Mouse (Mus musculus) testis, adult 2 months (tissue): ENCODE measurements around the gene Uvrag. TPM values are rescaled to one million over a fixed set of nuclear protein-coding genes. Genes with fewer than 3 reads are reported as not detected.
A peak's percentile ranks its signal among the peaks of the same experiment; 100 is the strongest.

Experiments used
- H3K27ac ChIP-seq: fragments of 200-500 bp; 2 replicates; pipeline ENCODE4 v1.5.1; 2012; ENCODE audit warnings: low read depth, low read length; ENCODE audit not compliant: control insufficient read depth, insufficient read depth
- H3K27me3 ChIP-seq: fragments of 200-500 bp; 2 replicates; pipeline ENCODE4 v1.6.1; 2012; ENCODE audit warnings: mild to moderate bottlenecking, low read length, moderate library complexity; ENCODE audit not compliant: control insufficient read depth, insufficient read depth
- H3K36me3 ChIP-seq: fragments of 200-500 bp; 2 replicates; pipeline ENCODE4 v1.6.1; 2012; ENCODE audit warnings: mild to moderate bottlenecking, low read length; ENCODE audit not compliant: control insufficient read depth, insufficient read depth
- H3K4me1 ChIP-seq: fragments of 200-500 bp; 2 replicates; pipeline ENCODE4 v1.6.1; 2012; ENCODE audit warnings: low read length; ENCODE audit not compliant: control insufficient read depth, insufficient read depth
- H3K4me3 ChIP-seq: fragments of 200-500 bp; 2 replicates; pipeline ENCODE4 v1.5.1; 2012; ENCODE audit warnings: low read depth, mild to moderate bottlenecking, low read length, moderate library complexity, mixed read lengths; ENCODE audit not compliant: control insufficient read depth
- CTCF ChIP-seq: fragments of 200-500 bp; IDR thresholded peaks from 2 replicates; pipeline ENCODE4 v1.5.1; 2012; ENCODE audit warnings: low read depth, mild to moderate bottlenecking, inconsistent platforms, low read length, moderate library complexity; ENCODE audit not compliant: control insufficient read depth, insufficient read depth, insufficient replicate concordance
- POLR2A ChIP-seq: fragments of 200-500 bp; IDR thresholded peaks from 2 replicates; pipeline ENCODE4 v1.6.1; 2012; ENCODE audit warnings: low read depth, mild to moderate bottlenecking, inconsistent platforms, low read length, moderate library complexity; ENCODE audit not compliant: control insufficient read depth
- polyA plus RNA-seq: library from polyadenylated mRNA; depleted of rRNA; stranded (reverse); fragments of >200 nt; gene quantifications from 2 replicates; pipeline ENCODE4 v1.2.3, GENCODE M21; 2012

The Uvrag gene
- polyA plus RNA-seq, 1 experiment: 2.6 TPM

- peaks cover 12% of the 10 kb centered on the region for H3K4me1 ChIP-seq
- no peaks in the 10 kb centered on the region for H3K27me3 ChIP-seq
- no peak overlapping the region for H3K4me3 ChIP-seq
- H3K36me3 ChIP-seq: no peaks in the 10 kb centered on the region
- TF ChIP-seq CTCF: no peak
- TF ChIP-seq POLR2A: no peak
- H3K27ac ChIP-seq: no peak overlapping the region
Observed at GRCm38 (mm10) chr7:99137541-99137940, 3.4 kb downstream of the Uvrag start.

DNA sequence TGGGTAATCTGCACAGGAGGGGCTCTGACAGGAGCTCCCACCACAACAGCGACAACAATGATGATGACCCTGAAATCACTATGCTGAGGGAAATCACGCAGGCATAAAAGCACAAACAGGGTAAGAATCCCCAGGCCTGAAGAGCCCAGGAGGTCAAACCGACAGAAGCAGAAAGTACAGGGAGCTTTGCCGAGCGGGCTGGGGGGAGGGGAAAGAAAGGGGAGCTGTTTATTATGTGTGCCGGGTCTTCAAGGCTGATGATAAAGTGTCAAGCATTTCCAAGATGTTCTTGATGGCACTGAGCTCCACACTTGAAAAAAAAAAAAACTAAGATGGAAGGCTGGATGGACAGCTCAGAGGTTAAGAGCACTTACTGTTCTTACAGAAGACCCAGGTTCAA, 4.2 kb downstream of the Uvrag start:
- no peaks in the 10 kb centered on the region for H3K27me3 ChIP-seq
- H3K4me3 ChIP-seq: no peak overlapping the region
- H3K36me3 ChIP-seq: no peaks in the 10 kb centered on the region
- H3K4me1 ChIP-seq: peaks cover 12% of the 10 kb centered on the region
- TF ChIP-seq POLR2A: no peak
- no peak for TF ChIP-seq CTCF
- no peak overlapping the region for H3K27ac ChIP-seq

DNA sequence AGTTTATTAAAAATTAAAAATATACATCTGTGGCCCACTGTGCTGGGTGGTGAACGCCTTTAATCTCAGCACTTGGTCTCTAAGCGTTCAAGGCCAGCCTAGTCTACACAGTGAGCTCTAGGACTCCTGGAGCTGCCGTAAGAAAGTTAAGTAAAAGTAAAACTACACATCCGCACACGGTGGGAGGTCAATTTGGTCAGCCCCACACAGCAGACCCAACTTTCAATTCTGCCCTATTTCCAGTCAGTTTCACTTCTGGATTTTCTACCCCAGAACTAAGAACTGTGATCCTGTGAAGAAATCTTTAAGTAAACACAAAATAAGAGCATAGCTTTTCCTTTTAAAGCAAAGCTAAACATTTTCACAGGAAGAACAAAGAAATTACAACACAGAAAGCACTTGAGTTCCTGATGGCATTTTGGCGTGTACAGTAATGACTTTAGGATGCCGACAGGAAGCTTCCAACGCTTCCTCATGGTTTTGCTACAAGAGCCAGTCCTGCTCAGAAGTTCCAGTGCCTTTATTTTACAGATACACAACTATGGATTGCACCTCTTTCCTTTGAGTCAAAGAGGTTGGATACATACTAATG, 7.0 kb downstream of the Uvrag start:
- Histone ChIP-seq H3K4me1 (no peaks in the 10 kb centered on the region; the same call in none of the 2 replicates), H3K36me3 (no peaks in the 10 kb centered on the region), H3K27ac (no peak overlapping the region), H3K4me3 (no peak overlapping the region), H3K27me3 (no peaks in the 10 kb centered on the region)
- TF ChIP-seq POLR2A (no peak), CTCF (no peak)

DNA sequence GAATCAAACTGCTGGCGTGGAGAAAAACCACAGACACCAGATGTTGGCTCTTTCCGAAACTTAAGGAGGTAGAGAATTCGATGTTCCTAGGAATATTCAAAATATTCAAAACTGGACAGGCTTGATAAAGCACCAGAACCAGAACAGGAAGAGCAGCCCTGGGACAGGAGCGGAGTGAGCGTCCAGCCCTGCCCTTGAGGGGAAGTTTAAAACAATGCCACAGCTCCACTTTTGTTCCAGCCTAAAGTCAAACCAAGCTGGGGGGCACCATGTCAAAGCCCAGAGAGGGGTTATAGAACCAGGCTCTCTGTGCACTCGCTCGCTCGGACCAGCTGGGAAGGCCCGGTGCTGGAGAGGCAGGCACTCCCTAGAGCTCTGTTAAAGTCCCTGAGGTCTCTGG, 8.3 kb downstream of the Uvrag start:
- Histone ChIP-seq H3K27me3 (no peaks in the 10 kb centered on the region), H3K4me3 (no peak overlapping the region), H3K4me1 (peaks cover 9% of the 10 kb centered on the region), H3K27ac (peak overlapping the region; percentile 60; the same call in 1 of the 2 replicates), H3K36me3 (no peaks in the 10 kb centered on the region)
- no peak for TF ChIP-seq CTCF
- TF ChIP-seq POLR2A: no peak

- no peaks in the 10 kb centered on the region for H3K27me3 ChIP-seq
- no peaks in the 10 kb centered on the region for H3K36me3 ChIP-seq
- no peak overlapping the region for H3K4me3 ChIP-seq
- H3K4me1 ChIP-seq: peaks cover 13% of the 10 kb centered on the region
- TF ChIP-seq POLR2A: no peak
- no peak for TF ChIP-seq CTCF
- H3K27ac ChIP-seq: no peak overlapping the region
Observed at GRCm38 (mm10) chr7:99131819-99132353, 9.1 kb downstream of the Uvrag start.

- Histone ChIP-seq H3K4me1 (peaks cover 13% of the 10 kb centered on the region), H3K27me3 (no peaks in the 10 kb centered on the region), H3K36me3 (no peaks in the 10 kb centered on the region), H3K27ac (peak overlapping the region; percentile 24), H3K4me3 (no peak overlapping the region)
- no peak for TF ChIP-seq CTCF
Observed at GRCm38 (mm10) chr7:99128965-99129364, 12.0 kb downstream of the Uvrag start.

DNA sequence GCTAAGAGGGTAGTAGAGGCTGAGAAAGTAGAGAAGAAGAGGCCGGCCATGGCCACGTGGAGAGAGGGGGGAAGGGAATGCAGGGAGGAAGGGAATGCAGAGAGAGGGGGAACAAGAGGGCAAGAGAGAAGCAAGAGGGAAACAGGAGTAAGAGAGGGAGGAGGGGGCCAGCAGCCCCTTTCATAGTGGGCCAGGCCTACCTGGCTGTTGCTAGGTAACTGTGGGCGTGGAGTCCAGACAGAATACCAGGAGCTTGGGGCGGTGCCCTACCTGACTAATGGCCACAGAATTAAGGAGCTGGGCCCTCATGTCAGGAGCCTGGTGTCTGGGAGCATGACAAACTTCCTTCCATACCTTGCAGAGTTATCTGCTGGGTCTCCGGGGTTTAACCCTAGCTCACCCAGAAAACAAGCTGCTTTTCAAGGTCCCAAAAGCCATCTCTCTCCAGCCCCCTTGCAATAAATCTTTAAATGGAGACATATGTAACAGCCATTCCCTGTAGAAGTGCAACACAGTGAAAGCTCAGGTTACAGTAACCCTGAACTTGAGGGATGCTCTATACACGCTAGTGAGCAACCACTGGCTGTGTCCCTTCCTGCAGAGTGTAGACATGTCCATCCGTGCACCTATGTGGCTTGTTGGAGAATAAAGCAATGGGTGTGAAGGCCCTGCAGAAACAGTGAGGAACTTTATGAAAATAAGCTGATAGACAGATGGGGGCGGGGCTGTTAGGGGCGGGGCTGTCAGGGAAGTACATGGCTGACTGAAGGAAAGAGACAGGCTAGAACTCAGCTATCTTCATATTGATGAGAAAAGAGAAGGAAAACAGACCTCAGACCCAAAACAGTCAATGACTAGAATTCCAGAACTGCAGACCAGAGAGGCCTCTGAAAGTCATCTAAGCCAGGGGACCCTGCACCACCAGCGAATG, 12.7 kb downstream of the Uvrag start:
- H3K4me3 ChIP-seq: no peak overlapping the region
- H3K27me3 ChIP-seq: no peaks in the 10 kb centered on the region
- H3K36me3 ChIP-seq: no peaks in the 10 kb centered on the region
- TF ChIP-seq POLR2A: no peak
- TF ChIP-seq CTCF: no peak
- peak overlapping the region; percentile 24; the same call in 1 of the 2 replicates for H3K27ac ChIP-seq
- peaks cover 13% of the 10 kb centered on the region for H3K4me1 ChIP-seq
